Mouse (Mus musculus): Measurements from ENCODE around the gene Tmigd3.

DNA sequence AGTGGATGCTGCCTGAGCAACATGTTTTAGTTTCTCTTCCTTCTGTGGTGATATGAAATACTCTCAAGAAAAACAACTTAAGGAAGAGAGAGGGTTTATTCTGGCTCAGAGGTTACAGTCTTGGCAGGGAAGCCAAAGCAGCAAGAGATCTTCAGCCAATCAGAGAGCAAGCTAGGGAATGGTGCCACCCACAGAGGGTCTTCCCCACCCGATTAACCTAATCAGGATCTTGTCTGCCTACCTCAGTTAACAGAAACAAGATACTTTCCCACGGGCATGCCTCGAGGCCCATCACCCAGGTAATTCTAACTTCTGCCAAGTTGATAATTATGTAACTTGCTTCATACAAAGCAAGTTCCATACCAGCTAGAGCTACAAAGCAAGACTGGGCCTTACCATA is 9.7 kb downstream of the Tmigd3 start:
- TF ChIP-seq CTCF (conservative IDR thresholded peaks at IDR 0.05; ENCODE audit: low read length), result no peak
- TF ChIP-seq NANOG (IDR thresholded peaks at IDR 0.05; ENCODE audit: borderline replicate concordance, low read length), result no peak
